Mouse (Mus musculus): ENCODE measurements around the gene Epha4.

DNA sequence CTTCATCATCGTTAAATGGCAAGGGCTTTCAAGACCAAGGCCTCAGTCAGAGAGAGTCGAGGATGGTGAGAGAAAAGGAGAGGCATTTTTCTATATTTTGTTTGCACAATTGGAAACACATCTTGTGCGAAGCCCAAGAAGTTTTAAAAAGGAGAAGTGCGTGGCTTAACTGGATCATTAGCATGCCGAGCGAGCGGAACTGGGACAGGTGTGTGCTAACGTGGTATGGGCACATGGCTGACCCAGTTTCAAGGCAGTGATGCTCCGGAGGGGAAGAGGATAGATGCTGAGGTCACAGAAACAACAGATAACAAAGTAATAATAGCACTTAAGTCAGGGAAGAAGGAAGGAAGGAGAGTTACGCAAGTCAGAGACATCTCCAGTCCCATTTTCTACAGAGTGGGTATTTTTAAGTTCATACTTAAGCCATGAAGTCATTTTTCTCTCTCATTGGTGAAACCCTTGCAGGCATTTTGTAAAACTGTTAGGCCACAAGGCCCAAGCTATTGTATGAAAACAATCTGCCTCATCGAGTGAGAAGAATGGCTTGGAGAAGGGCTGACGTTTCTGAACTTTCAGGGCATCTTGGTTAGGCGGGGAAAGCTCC, 26.9 kb downstream of the Epha4 start:
- TF ChIP-seq GATA2 (IDR thresholded peaks at IDR 0.05; ENCODE audit: borderline replicate concordance, low read depth, low read length) (no peak), TAL1 (conservative IDR thresholded peaks at IDR 0.05; ENCODE audit: low read depth, low read length) (no peak), CTCF (IDR thresholded peaks at IDR 0.05; ENCODE audit: low read depth, low read length) (no peak)
